Mouse (Mus musculus) frontal cortex, postnatal 25 days (tissue): ENCODE data around the gene Cfap57.
"Not testable (repeated sequence)": the region's sequence is repeated elsewhere in the genome, so short reads cannot be mapped to it uniquely, and the experiment has no call there.

ENCODE experiments used
- DNase-seq, 2 experiments: peaks; one replicate each; pipeline ENCODE4 v3.0.0; 2022; ENCODE audit warnings: low spot score in 2 of 2

Gene Cfap57

DNA sequence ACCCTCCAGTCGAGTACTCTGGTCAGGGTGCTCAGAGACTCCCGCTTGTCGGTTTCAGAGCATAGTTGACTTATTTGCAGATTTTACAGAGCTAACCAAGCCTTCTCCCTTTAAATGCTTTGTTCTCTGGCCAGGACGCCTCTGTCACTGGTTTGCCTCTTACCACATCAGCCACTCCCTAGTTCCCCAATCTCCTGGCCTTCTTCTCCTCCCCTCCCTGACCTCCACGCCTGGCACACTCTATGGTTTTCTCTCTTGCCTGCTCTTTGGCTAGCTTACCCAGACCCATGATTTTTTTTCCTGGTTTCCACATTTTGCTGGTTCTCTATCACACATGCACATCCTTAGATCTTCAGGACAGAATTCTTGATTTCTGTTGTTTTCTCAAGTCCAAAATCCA is 102.4 kb downstream of the Cfap57 start:
- DNase-seq = no peak

DNA sequence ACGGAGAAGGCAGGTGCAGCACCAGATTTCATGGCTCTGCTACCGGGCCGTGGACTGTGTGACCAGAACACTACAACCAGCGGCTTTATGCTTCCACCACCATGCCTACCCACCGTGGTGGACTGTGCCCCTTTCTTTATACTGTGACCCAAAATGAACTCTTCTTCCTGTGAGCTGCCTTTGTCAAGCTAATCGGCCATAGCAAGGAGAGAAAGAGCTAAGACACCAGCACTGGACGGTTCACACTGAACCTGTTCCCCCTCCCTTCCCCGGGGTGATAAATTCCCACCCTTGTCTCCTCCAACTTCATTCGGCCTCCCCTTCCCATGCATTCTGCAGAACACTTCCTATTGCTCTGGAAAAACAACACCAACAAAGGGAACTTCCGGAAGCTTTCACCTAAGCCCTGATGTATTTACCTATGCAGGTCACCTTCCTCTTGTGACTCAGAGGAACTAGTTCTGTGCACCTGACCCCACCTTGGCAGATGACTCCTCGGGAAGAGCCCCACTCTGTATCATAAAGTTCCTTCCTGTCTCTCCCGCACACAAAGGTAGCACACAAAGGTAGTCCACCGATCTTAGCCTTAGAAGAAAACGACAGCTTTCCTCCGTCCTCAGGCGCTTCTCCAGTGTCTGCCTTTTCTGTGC is 103.0 kb downstream of the Cfap57 start:
- no peak for DNase-seq

DNA sequence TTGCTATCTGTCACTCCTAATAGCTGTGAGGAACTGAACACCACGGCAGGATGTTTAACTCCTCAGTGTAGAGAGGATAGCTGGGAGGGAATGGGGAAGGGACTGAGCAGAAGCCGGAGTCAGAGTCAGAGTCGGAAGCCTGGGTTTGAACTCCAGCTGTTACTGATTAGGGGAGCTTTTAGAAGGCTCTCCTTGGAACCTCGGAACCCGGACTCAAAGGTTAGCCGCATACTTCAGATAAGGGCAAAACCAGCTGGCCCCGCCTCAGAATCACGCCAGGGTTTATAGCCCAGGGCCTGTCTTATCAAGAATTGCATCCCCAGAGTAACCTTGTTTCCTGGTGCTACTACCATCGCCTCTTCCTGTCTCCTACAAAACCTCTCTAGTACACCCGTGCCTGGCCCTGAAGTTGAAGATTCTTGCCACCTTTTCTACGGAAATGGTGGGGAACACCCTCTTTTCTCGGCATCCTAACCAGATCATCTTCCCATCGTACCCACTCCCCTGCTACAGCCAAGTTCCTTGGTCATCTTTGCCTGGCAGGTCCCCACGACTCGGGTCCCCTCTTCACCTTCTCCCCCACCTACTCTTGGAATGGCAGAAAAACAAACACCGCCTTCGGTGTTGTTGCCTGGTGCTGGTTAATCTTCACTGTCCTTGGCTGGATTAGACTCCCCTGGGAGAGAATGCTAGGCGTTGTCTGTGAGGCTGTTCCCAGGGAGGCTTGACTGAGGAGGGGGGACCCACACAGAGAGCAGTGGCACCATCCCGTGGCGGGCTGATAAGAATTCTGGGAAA is 103.7 kb downstream of the Cfap57 start:
- no peak for DNase-seq

DNA sequence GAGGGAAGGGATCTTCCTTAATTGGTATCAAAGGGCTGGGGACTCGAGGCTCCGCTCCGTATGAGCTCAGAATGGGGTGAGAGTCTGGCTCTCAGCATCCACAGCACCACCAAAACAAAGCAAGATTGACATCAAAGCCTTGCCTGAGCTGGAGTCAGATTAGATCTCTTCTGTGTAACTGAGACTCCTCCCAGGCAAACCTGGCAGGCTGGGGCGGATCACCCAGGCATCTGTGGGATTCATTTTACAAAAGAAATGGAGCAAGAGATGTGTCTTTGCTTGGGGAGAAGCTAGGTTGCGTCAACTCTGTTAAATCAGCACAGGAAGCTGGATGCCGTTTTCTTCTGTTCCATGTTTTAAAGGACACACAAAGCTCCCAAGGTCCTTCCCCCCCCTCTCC is 111.5 kb downstream of the Cfap57 start:
- no peak for DNase-seq

DNA sequence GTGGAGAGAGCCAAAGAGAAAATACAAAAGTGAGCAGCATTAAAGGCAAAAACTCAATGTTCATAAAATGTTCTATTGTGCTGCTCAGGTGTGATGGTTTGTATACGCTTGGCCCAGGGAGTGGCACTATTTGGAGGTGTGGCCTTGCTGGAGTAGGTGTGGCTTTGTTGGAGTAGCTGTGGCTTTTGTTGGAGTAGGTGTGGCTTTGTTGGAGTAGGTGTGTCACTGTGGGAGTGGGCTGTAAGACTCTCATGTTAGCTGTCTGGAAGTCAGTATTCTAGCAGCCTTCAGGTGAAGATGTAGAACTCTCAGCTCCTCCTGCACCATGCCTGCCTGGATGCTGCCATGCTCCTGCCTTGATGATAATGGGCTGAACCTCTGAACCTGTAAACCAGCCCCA is 113.4 kb downstream of the Cfap57 start:
- not testable (repeated sequence) for DNase-seq

DNA sequence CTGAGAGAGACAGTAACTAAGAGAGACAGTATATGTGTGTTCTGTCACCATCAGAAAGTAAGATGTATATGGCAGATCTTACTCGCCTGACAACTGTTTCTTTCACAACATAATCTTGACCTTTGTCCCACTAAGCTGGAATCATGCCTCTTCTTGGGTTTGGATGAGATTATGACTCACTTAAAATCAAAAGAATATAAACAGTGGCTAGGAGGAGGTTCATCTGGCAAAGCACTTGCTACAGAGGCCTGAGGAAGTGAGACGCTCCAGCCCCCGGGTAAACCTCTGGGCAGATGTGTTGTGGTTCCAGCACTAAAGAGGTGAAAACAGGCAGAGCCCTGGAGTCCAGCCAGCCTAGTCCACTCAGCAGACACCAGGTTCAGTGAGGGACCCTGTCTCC is 115.0 kb downstream of the Cfap57 start:
- no peak for DNase-seq
